Mouse (Mus musculus) B cell, adult 67 days (primary cell): ENCODE results near the gene Lce1m. TPM values are rescaled to one million over a fixed set of nuclear protein-coding genes. Genes with fewer than 3 reads are reported as not detected.

Experiments used
- total RNA-seq, 2 experiments: library from RNA; stranded (reverse); gene quantifications; 4 replicates each; pipeline ENCODE4 v1.2.4; 2023

Gene Lce1m
- not detected for total RNA-seq

DNA sequence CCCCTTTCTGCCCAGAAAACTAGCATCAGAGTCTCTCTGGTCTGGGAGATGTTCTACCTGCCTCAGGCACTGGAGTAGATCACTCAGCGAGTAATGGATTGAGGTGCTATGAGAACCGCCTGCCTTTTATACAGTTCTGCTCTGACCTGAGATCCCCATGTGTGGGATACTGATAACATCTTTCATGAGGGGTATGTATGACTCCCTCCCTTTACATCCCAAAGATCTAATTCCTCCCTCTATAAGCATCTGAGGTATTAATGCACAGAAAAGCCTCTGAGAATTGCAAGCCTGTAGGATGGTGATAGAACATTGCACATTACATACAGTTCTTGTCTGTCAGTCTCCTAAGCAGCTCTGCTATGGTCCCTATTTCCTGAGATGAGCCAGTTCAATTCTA, at the start of gene Lce1m:
Lce1m (minus strand) TSS at position 101 of the 400 bp plus-strand sequence.

DNA sequence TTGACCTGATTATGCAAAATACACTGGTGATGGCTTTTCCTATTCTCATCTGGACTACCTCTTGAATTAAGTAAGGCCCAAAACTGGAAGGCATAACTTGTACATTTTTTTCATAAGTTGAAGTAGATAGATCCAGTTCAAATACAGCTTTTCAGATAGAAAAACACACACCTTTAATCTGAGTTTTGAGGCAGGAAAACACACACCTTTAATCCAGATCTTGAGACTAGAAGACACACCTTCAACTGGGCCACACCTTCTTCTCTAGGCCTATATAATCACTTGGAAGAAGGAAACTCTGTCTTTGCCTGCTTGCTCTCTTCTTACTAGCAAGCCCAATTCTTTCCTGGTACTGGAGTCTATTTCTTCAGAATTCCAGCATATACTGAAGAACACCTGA, 49.7 kb upstream of the Lce1m start, which contains the start of gene Gm4858:
Gm4858 (plus strand) TSS at position 301 of the 400 bp plus-strand sequence.

DNA sequence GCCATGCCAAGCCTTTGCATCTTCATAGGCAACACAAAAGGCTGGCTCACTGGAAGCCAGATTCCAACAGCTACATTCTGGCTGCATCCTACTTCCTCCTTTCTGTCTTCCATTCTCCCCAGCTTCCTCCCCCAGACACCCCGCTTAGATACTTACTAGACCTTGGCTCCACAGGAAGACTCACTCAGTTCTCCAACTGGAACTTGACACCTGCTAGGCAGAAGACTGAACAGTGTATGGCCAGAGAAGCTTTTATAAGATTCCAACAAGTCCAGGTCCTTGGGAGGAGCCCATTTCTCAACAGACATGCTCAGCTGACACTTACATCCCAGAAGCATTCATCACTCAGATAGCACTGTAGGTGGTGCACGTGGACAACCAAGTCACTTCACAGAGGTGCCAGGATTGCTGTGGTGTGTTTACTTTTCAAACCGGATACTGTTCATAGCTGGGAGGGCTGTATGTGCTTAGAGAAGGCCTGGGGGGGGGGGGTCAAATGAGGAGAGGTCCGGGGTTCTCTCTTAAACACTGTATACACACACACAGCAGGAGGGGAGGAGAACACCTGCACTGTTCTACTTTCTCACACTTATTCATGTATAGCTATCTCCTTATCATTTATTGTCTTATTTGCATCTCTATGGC, 3.3 kb downstream of the Lce1m start, which contains the start of gene Crct1:
Crct1 (minus strand) TSS at position 228 of the 645 bp plus-strand sequence.

DNA sequence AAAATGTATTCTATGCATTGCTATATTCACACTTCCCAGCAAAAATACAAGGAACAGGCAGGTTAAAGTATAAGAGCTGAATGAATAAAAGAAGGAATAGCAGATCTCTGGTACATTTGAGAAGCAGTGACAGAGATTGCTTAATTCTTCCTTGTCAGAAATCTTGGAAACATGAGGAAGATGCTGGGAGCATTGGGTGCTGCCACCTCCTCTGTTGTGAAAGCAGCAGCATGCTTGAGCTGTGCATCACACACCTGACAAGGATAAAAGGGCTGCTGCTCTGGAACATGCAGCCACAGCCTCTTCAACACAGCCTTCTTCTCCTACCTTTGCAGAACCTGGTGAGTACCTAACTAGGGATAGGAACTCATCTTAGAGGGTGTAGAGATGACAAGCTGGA, 26.9 kb downstream of the Lce1m start, which contains the start of gene Lce3f:
Lce3f (plus strand) TSS at position 301 of the 400 bp plus-strand sequence.

Other genes starting within 250 kb of the Lce1m start
- gene Lce1i, start 240.2 kb downstream of the Lce1m start, total RNA-seq = not detected
- not detected for gene Lce1j, start 228.5 kb downstream of the Lce1m start, total RNA-seq
- gene Lce1k, start 211.2 kb downstream of the Lce1m start, total RNA-seq = not detected
- not detected for gene Kprp, start 191.8 kb downstream of the Lce1m start, total RNA-seq
- not detected for gene Lce1l, start 167.8 kb downstream of the Lce1m start, total RNA-seq
- not detected for gene 2310050C09Rik, start 148.8 kb downstream of the Lce1m start, total RNA-seq
- not detected for gene Lce3a, start 92.8 kb downstream of the Lce1m start, total RNA-seq
- gene Lce3b, start 86.1 kb downstream of the Lce1m start, total RNA-seq = not detected
- gene Lce3c, start 74.6 kb downstream of the Lce1m start, total RNA-seq = not detected
- gene Lce3d, start 61.7 kb downstream of the Lce1m start, total RNA-seq = not detected
- not detected for gene Lce3e, start 52.0 kb downstream of the Lce1m start, total RNA-seq
- not detected for gene Lce3f, start 26.8 kb downstream of the Lce1m start, total RNA-seq
- not detected for gene Crct1, start 3.4 kb downstream of the Lce1m start, total RNA-seq
- gene Gm4858, start 49.8 kb upstream of the Lce1m start, total RNA-seq = not detected
- gene Crnn, start 125.7 kb upstream of the Lce1m start, total RNA-seq = not detected
- gene Flg2, start 178.2 kb upstream of the Lce1m start, total RNA-seq = not detected